Mouse (Mus musculus): ENCODE measurements around the gene Prpsap1. TPM values are rescaled to one million over a fixed set of nuclear protein-coding genes. Genes with fewer than 3 reads are reported as not detected.
"Not testable (repeated sequence)": the region's sequence is repeated elsewhere in the genome, so short reads cannot be mapped to it uniquely, and the experiment has no call there.

The Prpsap1 gene
- polyA plus RNA-seq, 1 experiment from 2014 or later = 201 TPM

- peaks cover 3% of the 10 kb centered on the region; the same call in 1 of the 2 replicates for H3K4me1 ChIP-seq (replicated peaks; ENCODE audit: control insufficient read depth, insufficient read depth, low read length)
- H3K9me3 ChIP-seq (ENCODE audit: control insufficient read depth, low read length) = no peaks in the 10 kb centered on the region
- 76% methylated on average over 17 of the region's 17 CpGs for WGBS
- H3K27ac ChIP-seq (ENCODE audit: low read length) = no peak overlapping the region
- no peak overlapping the region for H3K4me3 ChIP-seq (replicated peaks; ENCODE audit: low read length)
- no peaks in the 10 kb centered on the region for H3K36me3 ChIP-seq (ENCODE audit: control insufficient read depth, insufficient read depth)
- 0 out of 2 replicates have a peak, but pooled peaks cover 2% of the 10 kb centered on the region for H3K27me3 ChIP-seq (replicated peaks; ENCODE audit: control insufficient read depth, insufficient read depth, low read length)
- ATAC-seq = no peak
- no peak overlapping the region for H3K9ac ChIP-seq (replicated peaks; ENCODE audit: low read depth, low read length)
- no peak overlapping the region for H3K4me2 ChIP-seq (ENCODE audit: low read length)
Observed at GRCm38 (mm10) chr11:116504516-116504915, 10.5 kb upstream of the Prpsap1 start.

- 15% methylated on average over 7 of the region's 7 CpGs for WGBS
- Histone ChIP-seq H3K27ac (ENCODE audit: low read length) (peak overlapping the region; percentile 80), H3K9me3 (ENCODE audit: control insufficient read depth, low read length) (no peaks in the 10 kb centered on the region), H3K36me3 (ENCODE audit: control insufficient read depth, insufficient read depth) (no peaks in the 10 kb centered on the region), H3K9ac (replicated peaks; ENCODE audit: low read depth, low read length) (0 out of 2 replicates have a peak overlapping the region, but pooled peaks have one; percentile 6), H3K27me3 (replicated peaks; ENCODE audit: control insufficient read depth, insufficient read depth, low read length) (no peaks in the 10 kb centered on the region), H3K4me2 (ENCODE audit: low read length) (no peak overlapping the region), H3K4me1 (replicated peaks; ENCODE audit: control insufficient read depth, insufficient read depth, low read length) (peaks cover 3% of the 10 kb centered on the region; the same call in 1 of the 2 replicates), H3K4me3 (replicated peaks; ENCODE audit: low read length) (no peak overlapping the region)
- peak; percentile 71 for ATAC-seq
Observed at GRCm38 (mm10) chr11:116501005-116501746, 7.2 kb upstream of the Prpsap1 start.

GRCm38 (mm10) chr11:116499018-116499417 lies 5.0 kb upstream of the Prpsap1 start:
- no peak overlapping the region for H3K4me3 ChIP-seq (replicated peaks; ENCODE audit: low read length)
- H3K27me3 ChIP-seq (replicated peaks; ENCODE audit: control insufficient read depth, insufficient read depth, low read length) = no peaks in the 10 kb centered on the region
- WGBS = 38% methylated on average over 6 of the region's 6 CpGs
- H3K4me2 ChIP-seq (ENCODE audit: low read length) = no peak overlapping the region
- H3K4me1 ChIP-seq (replicated peaks; ENCODE audit: control insufficient read depth, insufficient read depth, low read length) = peaks cover 9% of the 10 kb centered on the region
- H3K36me3 ChIP-seq (ENCODE audit: control insufficient read depth, insufficient read depth) = no peaks in the 10 kb centered on the region
- H3K9me3 ChIP-seq (ENCODE audit: control insufficient read depth, low read length) = no peaks in the 10 kb centered on the region
- no peak overlapping the region for H3K9ac ChIP-seq (replicated peaks; ENCODE audit: low read depth, low read length)
- ATAC-seq = no peak
- H3K27ac ChIP-seq (ENCODE audit: low read length) = no peak overlapping the region

- ATAC-seq = no peak
- H3K36me3 ChIP-seq (ENCODE audit: control insufficient read depth, insufficient read depth) = no peaks in the 10 kb centered on the region
- no peak overlapping the region for H3K27ac ChIP-seq (ENCODE audit: low read length)
- 36% methylated on average over 31 of the region's 34 CpGs for WGBS
- H3K4me1 ChIP-seq (replicated peaks; ENCODE audit: control insufficient read depth, insufficient read depth, low read length) = peaks cover 9% of the 10 kb centered on the region
- no peaks in the 10 kb centered on the region for H3K9me3 ChIP-seq (ENCODE audit: control insufficient read depth, low read length)
- no peaks in the 10 kb centered on the region for H3K27me3 ChIP-seq (replicated peaks; ENCODE audit: control insufficient read depth, insufficient read depth, low read length)
- H3K9ac ChIP-seq (replicated peaks; ENCODE audit: low read depth, low read length) = 0 out of 2 replicates have a peak overlapping the region, but pooled peaks have one; percentile 12
- H3K4me3 ChIP-seq (replicated peaks; ENCODE audit: low read length) = no peak overlapping the region
- peak overlapping the region; percentile 40 for H3K4me2 ChIP-seq (ENCODE audit: low read length)
Observed at GRCm38 (mm10) chr11:116498596-116498995, 4.6 kb upstream of the Prpsap1 start.

- peaks cover 9% of the 10 kb centered on the region for H3K4me1 ChIP-seq (replicated peaks; ENCODE audit: control insufficient read depth, insufficient read depth, low read length)
- H3K9me3 ChIP-seq (ENCODE audit: control insufficient read depth, low read length) = no peaks in the 10 kb centered on the region
- no peak overlapping the region for H3K4me2 ChIP-seq (ENCODE audit: low read length)
- no peak overlapping the region for H3K9ac ChIP-seq (replicated peaks; ENCODE audit: low read depth, low read length)
- no peak overlapping the region for H3K4me3 ChIP-seq (replicated peaks; ENCODE audit: low read length)
- WGBS = 84% methylated on average over 4 of the region's 4 CpGs
- ATAC-seq = no peak
- H3K27ac ChIP-seq (ENCODE audit: low read length) = no peak overlapping the region
- H3K27me3 ChIP-seq (replicated peaks; ENCODE audit: control insufficient read depth, insufficient read depth, low read length) = no peaks in the 10 kb centered on the region
- no peaks in the 10 kb centered on the region for H3K36me3 ChIP-seq (ENCODE audit: control insufficient read depth, insufficient read depth)
Observed at GRCm38 (mm10) chr11:116497313-116497712, 3.3 kb upstream of the Prpsap1 start.

GRCm38 (mm10) chr11:116494474-116495174 lies 622 bp upstream of the Prpsap1 start:
- H3K36me3 ChIP-seq (ENCODE audit: control insufficient read depth, insufficient read depth) = no peaks in the 10 kb centered on the region
- 50% methylated on average over 13 of the region's 13 CpGs for WGBS
- H3K27me3 ChIP-seq (replicated peaks; ENCODE audit: control insufficient read depth, insufficient read depth, low read length) = no peaks in the 10 kb centered on the region
- no peak overlapping the region for H3K27ac ChIP-seq (ENCODE audit: low read length)
- no peak overlapping the region for H3K9ac ChIP-seq (replicated peaks; ENCODE audit: low read depth, low read length)
- no peak overlapping the region for H3K4me3 ChIP-seq (replicated peaks; ENCODE audit: low read length)
- no peak overlapping the region for H3K4me2 ChIP-seq (ENCODE audit: low read length)
- no peaks in the 10 kb centered on the region for H3K9me3 ChIP-seq (ENCODE audit: control insufficient read depth, low read length)
- peaks cover 9% of the 10 kb centered on the region for H3K4me1 ChIP-seq (replicated peaks; ENCODE audit: control insufficient read depth, insufficient read depth, low read length)
- ATAC-seq = no peak

GRCm38 (mm10) chr11:116493191-116493590 lies 811 bp downstream of the Prpsap1 start:
- Histone ChIP-seq H3K36me3 (ENCODE audit: control insufficient read depth, insufficient read depth) (no peaks in the 10 kb centered on the region), H3K27ac (ENCODE audit: low read length) (no peak overlapping the region), H3K4me3 (replicated peaks; ENCODE audit: low read length) (no peak overlapping the region), H3K9ac (replicated peaks; ENCODE audit: low read depth, low read length) (no peak overlapping the region), H3K27me3 (replicated peaks; ENCODE audit: control insufficient read depth, insufficient read depth, low read length) (no peaks in the 10 kb centered on the region), H3K4me2 (ENCODE audit: low read length) (no peak overlapping the region), H3K9me3 (ENCODE audit: control insufficient read depth, low read length) (no peaks in the 10 kb centered on the region), H3K4me1 (replicated peaks; ENCODE audit: control insufficient read depth, insufficient read depth, low read length) (peaks cover 16% of the 10 kb centered on the region)
- ATAC-seq = no peak
- 92% methylated on average over 5 of the region's 5 CpGs for WGBS

- H3K9me3 ChIP-seq (ENCODE audit: control insufficient read depth, low read length); ATAC-seq; H3K9ac ChIP-seq (replicated peaks; ENCODE audit: low read depth, low read length); H3K27me3 ChIP-seq (replicated peaks; ENCODE audit: control insufficient read depth, insufficient read depth, low read length); H3K27ac ChIP-seq (ENCODE audit: low read length); H3K36me3 ChIP-seq (ENCODE audit: control insufficient read depth, insufficient read depth); H3K4me2 ChIP-seq (ENCODE audit: low read length); H3K4me3 ChIP-seq (replicated peaks; ENCODE audit: low read length): not testable (repeated sequence)
- WGBS = 92% methylated on average over 1 of the region's 1 CpGs
- H3K4me1 ChIP-seq (replicated peaks; ENCODE audit: control insufficient read depth, insufficient read depth, low read length) = peaks cover 16% of the 10 kb centered on the region
Observed at GRCm38 (mm10) chr11:116492507-116492906, 1.5 kb downstream of the Prpsap1 start.

GRCm38 (mm10) chr11:116491338-116491737 lies 2.7 kb downstream of the Prpsap1 start:
- no peak for ATAC-seq
- no peak overlapping the region for H3K4me2 ChIP-seq (ENCODE audit: low read length)
- WGBS = 74% methylated on average over 6 of the region's 6 CpGs

More at GRCm38 (mm10) chr11:116491338-116491737, 2.7 kb downstream of the Prpsap1 start:
- Histone ChIP-seq H3K4me3 (replicated peaks; ENCODE audit: low read length) (no peak overlapping the region), H3K27me3 (replicated peaks; ENCODE audit: control insufficient read depth, insufficient read depth, low read length) (no peaks in the 10 kb centered on the region), H3K27ac (ENCODE audit: low read length) (no peak overlapping the region), H3K9ac (replicated peaks; ENCODE audit: low read depth, low read length) (no peak overlapping the region), H3K36me3 (ENCODE audit: control insufficient read depth, insufficient read depth) (no peaks in the 10 kb centered on the region), H3K9me3 (ENCODE audit: control insufficient read depth, low read length) (no peaks in the 10 kb centered on the region), H3K4me1 (replicated peaks; ENCODE audit: control insufficient read depth, insufficient read depth, low read length) (peaks cover 16% of the 10 kb centered on the region)

Measured in forebrain, embryonic 16.5 days (tissue).